Mouse (Mus musculus): ENCODE measurements around the gene Lypd5. TPM values are rescaled to one million over a fixed set of nuclear protein-coding genes. Genes with fewer than 3 reads are reported as not detected.
A peak's percentile ranks its signal among the peaks of the same experiment; 100 is the strongest.

Lypd5 gene
- 0.04 TPM in 1 of 2 replicates, not detected in the other for polyA plus RNA-seq (2012; rRNA removed)

DNA sequence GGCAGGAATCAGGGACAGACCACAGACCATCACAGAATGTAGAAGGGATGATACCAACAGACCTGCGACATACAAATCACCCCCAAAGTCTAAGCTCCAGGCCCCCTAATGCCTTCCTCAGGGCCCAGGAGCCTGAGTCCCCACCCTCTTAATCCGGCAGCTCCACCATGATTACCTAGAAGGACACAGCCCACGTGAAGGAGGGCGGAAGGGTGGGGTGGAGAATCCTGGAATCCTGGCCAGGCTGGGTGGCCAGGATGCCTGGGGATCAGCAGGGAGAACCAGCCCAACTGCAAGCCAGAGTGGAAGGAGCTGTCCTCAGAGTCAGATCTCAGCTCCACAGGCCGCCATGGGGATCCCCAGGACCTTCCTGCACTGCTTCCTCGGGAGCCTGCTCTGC is at the start of gene Lypd5:
Gene Lypd5, plus strand, starts transcription at position 301 of the 400 bp plus-strand sequence.
- no peak for DNase-seq (ENCODE audit: low read depth)

DNA sequence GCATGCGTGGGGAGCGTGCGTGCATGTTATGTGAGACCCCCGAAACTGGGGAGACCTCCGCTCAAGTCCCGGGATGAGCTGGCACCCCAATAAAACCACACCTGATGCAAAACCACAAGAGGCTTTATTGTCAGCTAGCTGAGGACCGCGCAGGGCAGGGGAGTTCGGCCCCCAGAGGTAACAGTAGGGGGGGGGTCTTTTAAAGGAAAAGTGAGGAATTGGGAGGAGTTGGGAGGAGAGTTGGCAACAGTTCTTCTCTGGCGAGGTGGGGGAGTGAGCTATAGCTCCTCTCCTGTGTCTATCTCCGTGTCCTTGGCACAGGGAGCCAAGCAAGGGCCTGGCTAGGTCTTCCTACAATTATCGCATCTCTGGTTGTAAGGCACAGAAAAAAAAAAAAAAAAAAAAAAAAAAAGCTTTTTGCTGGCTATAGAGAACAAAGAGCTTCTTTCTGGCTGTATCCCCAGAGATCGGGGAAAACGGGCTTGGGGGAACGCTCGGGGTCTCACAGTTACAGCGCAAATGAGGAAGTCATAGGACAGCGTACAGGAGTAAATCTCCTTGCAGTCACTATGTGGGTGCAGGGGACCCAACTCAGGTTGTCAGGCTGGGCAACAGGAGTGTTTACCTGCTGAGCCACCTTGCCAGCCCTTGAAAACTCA is 49.0 kb upstream of the Lypd5 start:
- DNase-seq (ENCODE audit: low read depth): no peak

DNA sequence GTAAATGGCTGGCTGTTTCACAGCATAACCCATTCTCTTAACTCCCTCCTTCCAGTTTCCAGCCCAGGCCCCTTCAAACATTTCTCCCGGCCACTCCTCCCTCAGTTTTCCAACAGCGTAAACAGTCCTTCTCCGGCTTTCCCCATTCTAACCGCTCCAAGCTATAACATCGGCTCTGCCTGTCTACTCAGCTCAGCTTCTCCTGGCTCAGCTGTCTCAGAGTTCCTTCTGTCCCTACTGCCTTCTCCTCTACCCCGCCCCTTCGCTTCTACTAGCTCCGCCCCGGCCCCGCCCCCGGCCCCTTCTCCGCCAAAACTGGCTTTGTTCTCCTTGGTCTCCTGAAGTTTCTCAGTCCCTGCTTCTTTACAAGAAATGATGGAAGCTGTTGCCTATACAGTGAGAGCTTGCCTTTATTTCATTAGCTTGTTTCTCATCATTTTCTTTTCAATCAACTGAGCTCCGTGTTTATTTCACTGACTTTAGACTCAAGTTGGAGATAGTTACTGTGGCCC is 48.2 kb upstream of the Lypd5 start, which contains the start of gene Zfp61:
Gene Zfp61, minus strand, starts transcription at position 462 of the 512 bp plus-strand sequence.
- no peak for DNase-seq (ENCODE audit: low read depth)

DNA sequence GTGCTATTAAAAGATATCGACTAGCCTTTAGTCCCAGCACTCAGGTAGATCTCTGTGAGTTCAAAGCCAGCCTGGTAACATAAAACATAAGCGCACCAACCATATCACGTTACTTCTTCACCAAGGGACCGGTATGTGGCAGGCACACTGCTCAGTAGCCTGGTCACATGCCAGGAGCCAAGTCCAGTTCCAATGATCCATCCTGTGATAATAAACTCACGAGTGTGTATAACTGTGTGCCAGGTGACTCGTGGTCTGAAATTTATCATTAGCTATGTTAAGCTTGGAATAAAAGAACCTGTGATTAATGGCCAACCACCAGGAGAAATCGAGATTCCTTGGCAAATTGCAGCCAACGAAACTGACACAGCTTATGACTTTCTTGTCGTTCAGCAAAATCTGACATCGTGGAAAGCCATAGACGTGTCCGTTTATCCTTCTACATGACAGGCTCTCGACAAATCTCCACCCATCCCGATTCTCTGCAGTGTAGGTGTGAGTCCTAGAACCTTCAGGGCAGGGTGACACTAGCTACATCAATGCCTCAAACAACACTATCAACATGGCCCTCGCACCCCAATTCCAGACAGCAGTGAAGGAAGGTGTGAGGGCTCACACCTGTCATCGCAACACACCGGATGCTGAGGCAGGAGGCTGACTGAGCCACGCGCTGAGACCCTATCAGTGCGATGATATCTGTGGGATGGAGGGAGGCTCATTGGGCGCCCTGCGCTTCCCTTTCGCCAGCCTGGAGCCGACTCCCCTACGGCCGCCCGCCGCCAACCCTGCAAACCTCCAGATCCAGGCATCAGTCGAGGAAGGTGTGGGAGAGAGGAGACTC is 33.0 kb upstream of the Lypd5 start:
- no peak for DNase-seq (ENCODE audit: low read depth)

DNA sequence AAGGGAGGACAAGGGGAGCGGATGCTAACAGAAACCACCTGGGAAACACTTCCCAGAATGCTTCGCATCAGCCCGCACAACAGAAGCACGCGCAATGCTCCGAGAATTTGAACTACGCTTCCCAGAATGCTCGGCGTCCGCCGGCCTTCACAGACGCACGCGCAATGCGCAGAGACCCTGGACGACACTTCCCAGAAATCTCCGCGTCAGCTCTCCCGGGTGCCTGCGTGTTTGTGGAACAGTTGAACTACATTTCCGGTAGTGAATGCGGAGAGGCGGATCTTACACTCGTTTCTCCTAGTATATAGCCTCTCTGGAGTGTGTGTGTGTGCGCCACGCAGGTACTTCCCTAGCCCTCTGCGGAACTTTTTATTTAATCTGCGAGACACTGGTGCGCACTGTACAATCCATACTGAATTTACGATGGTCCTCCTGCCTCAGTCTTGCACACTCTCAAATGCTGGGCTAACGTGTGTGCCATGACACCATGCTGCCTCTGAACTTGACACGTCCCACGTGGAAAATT is 32.4 kb upstream of the Lypd5 start, which contains the start of gene Zfp94:
Gene Zfp94, minus strand, starts transcription at position 100 of the 526 bp plus-strand sequence.
- peak; percentile 67 for DNase-seq (ENCODE audit: low read depth)

DNA sequence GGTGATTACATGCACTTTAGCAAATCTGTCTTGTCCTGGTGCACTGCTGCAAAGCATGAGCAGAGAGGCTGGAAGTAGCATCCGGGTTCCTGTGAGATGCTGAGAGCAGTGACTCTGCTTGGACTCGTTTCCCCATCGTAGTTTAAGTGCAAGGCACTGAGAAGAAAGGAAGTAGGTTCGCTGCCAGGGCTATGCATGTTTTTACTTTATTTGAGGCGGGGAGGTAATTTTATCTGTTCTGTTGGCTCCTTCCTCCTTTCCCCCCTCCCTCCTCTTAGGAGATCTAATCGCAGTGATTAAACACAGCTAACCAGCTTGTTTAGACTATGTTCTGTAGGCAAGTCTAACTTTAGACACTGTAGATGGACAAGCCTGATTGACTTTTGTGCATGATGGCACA is 30.1 kb upstream of the Lypd5 start:
- no peak for DNase-seq (ENCODE audit: low read depth)

DNA sequence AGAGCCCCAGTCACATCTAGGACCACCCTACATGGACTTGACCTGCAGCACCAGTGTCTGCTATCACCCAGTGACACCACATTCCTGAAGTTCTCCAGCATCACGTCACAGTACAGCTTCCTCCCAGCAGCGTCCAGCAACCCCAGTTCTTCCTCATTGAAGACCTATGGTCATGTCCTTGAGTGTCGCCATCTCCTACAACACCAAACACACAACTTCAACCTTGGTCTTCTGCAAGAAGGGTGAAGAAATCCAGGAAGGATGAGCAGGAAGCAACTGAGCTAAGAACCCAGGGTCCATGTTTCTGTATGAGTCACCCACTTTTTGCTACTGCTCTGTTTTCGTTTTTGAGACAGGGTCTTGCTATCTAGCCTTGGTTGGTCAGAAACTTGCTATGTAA is 26.4 kb upstream of the Lypd5 start:
- DNase-seq (ENCODE audit: low read depth): no peak

DNA sequence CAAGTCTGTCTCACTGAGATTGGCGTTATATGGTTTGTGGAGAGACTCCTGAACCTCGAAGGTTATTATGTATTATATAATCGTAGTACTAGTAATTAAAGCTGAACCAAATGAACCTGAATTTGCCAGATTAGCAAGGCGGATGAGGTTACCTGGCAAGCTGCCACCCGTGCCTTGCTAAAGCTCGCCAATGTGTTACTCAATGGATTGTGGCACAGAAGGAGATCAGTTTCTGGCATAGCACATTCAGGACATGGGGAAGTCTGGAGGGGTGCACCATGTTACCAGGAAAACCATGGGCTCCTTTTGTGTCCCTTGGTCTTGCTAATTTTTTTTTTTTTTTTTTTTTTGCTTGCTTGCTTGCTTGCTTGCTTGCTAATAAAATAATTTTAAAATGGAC is 23.8 kb upstream of the Lypd5 start:
- peak; percentile 66 for DNase-seq (ENCODE audit: low read depth)

DNA sequence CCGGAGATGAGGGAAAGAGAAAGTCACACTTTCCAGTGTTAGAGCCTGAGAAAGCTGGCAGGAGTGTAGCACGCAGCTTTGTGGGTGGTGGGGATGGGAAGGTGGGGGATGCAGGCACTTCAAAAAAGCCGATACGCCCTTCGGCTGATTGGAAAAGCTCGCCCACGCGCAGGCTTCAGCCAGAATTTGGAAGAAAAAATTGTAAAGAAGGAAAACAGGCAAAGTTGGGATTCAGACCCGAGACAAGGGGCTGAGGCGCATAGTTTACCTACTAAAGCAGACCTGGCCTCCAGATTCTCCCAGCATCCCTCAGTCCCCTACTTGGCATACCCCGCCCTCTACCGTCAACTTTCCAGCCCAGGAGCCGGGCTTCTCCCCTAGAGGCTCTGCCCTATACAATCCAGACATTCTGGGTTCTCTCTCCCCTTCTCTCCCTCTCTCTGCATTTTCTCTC is 23.3 kb upstream of the Lypd5 start:
- no peak for DNase-seq (ENCODE audit: low read depth)

DNA sequence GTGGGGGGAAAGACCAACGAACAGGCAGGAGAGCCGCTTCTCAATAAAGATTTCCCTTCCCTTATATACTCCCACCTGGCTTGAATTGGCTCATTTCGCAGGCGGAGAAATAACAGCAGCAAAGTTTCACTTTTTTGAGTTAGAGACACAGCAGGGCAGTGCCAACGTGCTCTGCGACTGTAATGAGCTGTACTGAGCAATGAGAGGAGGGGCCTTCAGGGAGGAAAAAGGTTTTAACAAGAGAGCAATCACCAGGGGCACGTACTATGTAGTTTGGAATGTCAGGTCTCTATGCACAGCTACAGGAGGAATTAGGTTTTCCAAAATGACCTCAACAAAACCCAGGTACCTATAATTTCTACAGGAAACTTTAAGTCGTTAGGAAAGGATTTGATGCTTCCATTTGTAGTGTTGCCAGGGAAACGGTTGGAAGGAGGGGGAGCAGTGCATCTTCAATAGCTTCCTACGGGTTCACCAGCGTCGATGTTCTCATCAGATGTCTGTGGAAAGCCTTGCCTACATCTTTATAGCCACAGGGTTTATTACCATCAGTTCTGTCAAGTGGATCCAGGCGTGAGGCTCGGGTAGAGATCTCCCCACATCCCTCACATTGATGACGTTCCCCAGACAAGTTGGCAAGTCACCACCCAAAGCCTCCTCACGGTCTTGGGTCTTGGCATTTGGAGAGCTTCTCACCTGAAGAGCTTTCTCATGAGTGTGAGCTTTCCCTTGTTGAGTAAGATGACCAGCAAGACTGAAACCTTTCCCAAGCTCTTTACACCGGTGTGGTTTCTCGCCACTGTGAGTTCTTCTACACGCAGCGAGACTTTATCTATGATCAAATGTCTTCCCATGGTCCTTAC is 22.5 kb upstream of the Lypd5 start:
- DNase-seq (ENCODE audit: low read depth): no peak

DNA sequence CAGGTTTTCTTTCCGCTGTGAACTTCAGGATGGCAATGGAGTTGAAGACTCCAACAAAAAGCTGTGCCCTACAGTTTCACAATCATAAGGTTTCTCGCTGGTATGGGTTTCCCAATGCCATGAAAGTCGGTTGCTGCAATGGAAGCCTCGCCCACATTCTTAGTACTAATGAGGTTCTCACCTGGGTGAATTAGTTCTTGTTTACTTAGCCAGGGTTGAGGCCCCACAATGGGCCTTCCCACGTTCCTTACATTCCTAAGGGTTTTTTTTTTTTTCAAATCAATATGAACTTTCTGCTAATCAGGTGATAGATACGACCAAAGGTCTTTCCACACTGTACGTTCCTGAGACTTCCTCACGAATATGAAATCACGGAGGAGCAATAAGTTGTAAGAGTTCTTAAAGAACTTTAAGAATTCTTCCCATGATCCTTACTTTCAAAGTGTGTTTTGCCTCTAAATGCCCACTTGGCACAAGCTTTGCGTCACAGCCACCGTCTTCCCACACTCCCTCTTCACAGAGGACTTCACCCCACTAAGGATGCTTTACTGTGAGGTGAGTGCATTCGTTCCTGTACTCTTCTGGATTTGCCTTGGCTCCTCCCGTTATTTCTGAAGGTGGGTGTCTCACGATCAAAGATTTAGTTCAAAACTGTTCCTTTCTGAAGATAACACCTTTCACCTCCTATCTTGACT is 21.6 kb upstream of the Lypd5 start:
- DNase-seq (ENCODE audit: low read depth): peak; percentile 46

DNA sequence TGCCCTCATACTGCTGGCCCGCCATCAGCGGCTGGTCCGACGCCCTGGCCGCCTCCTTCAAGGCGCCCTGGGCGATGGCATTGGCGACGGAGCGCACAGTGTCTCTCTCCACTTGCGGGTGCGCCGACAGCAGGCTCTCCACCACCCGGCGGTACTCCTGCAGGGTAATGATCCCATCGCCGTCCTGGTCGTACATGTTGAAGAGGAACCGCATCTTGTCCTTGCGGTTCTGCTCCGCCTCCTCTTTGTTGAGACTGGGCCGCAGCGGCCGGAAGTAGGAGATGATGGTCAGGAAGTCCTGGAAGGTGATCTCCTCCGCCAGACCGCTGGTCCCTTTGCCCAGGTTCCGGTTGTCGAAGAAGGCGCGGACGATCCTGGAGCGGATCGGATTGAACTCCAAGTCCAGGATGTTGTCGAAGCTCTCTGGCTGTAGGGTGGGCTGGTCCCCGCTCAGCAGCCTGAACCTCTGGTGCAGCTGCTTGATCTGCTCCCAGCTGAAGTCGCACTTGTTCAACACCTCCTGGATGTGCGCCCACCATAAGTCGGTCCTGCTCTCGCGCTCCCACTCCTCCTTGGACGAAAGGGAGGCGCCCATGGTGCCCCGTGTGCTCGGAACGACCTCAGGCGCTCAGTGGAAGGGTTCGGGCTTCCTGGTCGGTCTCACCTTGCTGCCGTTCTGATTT is 15.6 kb upstream of the Lypd5 start, which contains the start of gene Tescl:
Gene Tescl, minus strand, starts transcription at position 633 of the 683 bp plus-strand sequence.
- DNase-seq (ENCODE audit: low read depth): no peak

DNA sequence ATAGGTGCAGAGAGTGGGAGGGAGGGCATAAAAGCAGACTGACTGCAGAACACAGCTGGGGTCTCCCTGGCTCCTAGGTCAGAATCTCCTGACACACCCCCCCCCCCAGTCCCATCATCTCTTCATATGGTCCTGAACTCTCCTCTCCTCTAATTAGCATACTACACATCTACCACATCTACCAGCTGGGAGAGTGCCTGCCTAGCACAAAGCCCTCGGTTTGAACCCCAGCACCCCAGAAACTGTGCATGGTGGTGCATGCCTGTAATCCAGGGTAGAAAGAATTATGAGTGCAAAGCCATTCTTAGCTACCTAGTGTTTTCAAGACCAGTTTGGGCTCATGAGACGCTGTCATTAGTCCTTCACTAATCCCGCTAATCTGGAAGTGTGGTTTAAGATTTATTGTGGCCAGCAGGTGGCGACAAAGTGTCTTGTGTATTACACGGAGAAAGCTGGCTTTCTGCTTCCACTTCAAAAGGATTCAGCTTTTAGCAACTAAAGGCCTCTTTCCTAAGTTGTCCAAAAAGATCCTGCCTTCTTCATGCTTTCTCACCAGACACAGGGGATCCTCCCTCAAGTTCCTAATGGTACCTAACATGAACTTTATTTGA is 13.2 kb upstream of the Lypd5 start:
- no peak for DNase-seq (ENCODE audit: low read depth)

DNA sequence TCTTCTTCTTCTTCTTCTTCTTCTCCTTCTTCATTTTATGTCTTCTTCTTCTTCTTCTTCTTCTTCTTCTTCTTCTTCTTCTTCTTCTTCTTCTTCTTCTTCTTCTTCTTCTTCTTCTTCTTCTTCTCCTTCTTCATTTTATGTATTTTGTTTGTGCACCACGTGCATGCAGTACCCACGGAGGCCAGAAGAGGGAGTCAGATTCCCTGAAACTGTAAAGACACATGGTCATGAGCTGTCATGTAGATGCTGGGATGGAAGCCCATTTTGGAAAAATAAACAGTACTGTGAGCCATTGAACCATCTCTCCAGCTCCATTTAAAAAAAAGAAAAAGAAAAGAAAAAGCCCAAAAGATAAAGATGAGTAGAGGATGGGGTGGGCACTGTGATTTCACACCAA is 10.8 kb upstream of the Lypd5 start:
- no peak for DNase-seq (ENCODE audit: low read depth)

DNA sequence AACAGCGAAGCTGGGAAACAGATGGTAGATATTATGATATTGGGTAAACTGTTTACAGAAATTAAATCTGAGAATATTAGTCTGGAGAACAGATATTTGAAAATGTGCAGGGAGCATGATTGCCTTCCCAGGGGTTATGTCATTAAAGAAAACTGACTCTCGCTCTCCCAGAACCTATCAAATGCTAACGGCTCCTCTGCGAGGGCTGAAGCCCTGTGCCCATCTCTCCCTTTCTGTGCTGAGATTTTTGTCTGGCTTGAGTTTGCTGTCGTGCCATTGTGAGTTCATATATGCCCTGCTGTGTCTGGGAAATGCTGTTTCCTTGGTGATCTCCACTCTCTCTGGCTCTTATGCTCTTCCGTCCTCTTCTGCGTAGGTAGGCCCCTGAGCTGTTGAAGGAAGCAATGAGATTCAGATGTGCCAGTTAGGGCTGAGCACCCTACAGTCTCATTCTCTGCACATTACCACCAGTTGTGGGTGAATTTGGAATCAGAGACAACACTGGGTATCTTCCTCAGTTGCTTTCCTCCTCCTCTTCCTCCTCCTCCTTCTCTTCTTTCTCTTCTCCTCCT is 5.2 kb upstream of the Lypd5 start:
- DNase-seq (ENCODE audit: low read depth): no peak

DNA sequence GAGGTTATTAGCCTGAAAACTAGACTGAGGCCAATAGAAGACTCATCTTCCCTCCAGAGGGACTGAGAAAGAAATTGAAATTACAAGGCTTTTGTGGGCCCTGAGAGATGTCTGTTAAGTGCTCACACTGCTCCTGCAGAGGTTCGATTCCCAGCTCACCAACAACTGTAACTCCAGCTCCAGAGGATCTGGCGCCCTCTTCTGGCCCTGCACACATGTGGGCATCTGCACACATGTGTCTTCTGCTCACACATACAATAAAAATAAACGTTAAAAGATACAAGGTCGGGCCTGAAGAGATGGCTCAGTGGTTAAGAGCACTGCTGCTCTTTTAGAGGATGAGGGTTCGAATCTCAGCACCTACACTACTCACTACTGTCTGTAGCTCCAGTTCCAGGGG is 2.6 kb upstream of the Lypd5 start:
- DNase-seq (ENCODE audit: low read depth): no peak

DNA sequence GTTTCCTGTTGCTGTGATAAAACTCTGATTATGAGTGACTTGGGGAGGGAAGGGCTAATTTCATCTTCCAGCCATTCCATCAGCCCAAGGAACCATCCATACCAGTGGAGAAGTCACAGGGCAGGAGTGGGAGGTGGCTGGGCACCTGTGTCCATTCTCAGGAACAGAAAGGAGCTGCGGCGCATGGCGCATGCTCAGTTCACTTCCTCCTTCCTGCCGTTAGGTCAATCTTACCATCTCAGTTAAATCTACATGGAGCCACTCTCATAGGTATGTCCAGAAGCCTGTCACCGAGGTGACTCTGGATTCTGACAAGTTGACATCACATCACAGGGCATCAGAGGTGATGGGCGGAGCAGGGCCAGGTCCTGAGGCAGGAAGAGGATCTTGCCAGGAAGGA is 6.7 kb downstream of the Lypd5 start:
- no peak for DNase-seq (ENCODE audit: low read depth)

DNA sequence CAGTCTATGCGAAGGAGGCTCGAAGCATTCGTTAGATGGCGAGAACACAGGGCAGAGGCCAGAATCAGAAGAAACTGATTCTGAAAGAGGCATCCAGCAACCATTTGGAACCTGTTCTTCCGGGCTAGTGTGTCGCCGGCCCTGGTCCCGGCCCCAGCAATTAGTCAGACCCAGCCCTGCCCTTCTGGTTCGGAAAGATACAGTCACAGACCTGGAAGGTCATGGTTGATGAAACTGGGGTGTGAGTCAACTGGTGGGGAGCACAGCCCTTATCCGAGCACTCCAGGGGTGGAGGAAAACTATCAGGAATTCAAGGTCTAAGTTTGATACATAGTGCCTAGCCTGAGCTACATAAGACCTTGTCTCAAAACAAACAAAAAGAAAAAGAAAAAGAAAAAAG is 7.1 kb downstream of the Lypd5 start:
- no peak for DNase-seq (ENCODE audit: low read depth)

DNA sequence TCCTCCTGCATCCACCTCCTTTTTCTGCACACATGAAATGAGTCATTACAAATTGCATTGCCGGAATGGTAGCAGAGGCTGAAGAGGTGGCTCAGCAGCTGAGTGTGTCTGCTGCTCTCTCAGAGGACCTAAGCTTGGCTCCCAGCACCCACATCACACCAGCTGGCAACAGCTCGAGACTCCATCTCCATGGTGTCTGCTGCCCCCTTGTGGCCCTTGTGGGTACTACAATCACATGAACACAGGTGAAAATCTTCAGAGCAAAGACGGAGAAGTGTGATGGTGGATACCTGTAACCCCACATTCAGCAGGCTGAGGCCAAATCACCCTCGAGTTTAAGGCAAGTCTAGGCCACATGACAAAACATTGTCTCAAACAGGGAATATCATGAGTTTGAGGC is 8.9 kb downstream of the Lypd5 start:
- no peak for DNase-seq (ENCODE audit: low read depth)
